Mouse (Mus musculus) embryonic facial prominence, embryonic 11.5 days (tissue): ENCODE data around the gene Gnb1. TPM values are rescaled to one million over a fixed set of nuclear protein-coding genes. Genes with fewer than 3 reads are reported as not detected.

Source experiments
- ATAC-seq: fragments of 200-750 bp; cut with Nextera tagmentation; replicated peaks from 2 replicates; pipeline ENCODE4 v1.8.0; 2017; ENCODE audit warnings: low read depth; ENCODE audit not compliant: insufficient number of reproducible peaks, low FRiP score, low TSS enrichment
- DNase-seq: peaks from one replicate; pipeline ENCODE4 v3.0.0-alpha.2; 2015; ENCODE audit warnings: low spot score
- H3K27ac ChIP-seq: fragments of 300-500 bp; sonication (generic); replicated peaks from 2 replicates; pipeline ENCODE4 v1.5.1; 2014; ENCODE audit warnings: mild to moderate bottlenecking, low read depth, low read length, control low read depth
- H3K27me3 ChIP-seq: fragments of 300-500 bp; sonication (generic); 2 replicates; pipeline ENCODE4 v1.6.1; 2014; ENCODE audit warnings: mild to moderate bottlenecking, low read length, moderate library complexity, mixed read lengths; ENCODE audit not compliant: control insufficient read depth, insufficient read depth
- H3K36me3 ChIP-seq: fragments of 300-500 bp; sonication (generic); replicated peaks from 2 replicates; pipeline ENCODE4 v1.6.1; 2014; ENCODE audit warnings: low read depth, mild to moderate bottlenecking, low read length, moderate library complexity, mixed read lengths; ENCODE audit not compliant: control insufficient read depth, insufficient read depth
- H3K4me1 ChIP-seq: fragments of 300-500 bp; sonication (generic); 2 replicates; pipeline ENCODE4 v1.6.1; 2014; ENCODE audit warnings: low read length, mixed read lengths; ENCODE audit not compliant: control insufficient read depth, insufficient read depth
- H3K4me2 ChIP-seq: fragments of 300-500 bp; sonication (generic); 2 replicates; pipeline ENCODE4 v1.6.1; 2014; ENCODE audit warnings: low read depth, mild to moderate bottlenecking, control low read depth, low read length, moderate library complexity
- H3K4me3 ChIP-seq: fragments of 300-500 bp; sonication (generic); 2 replicates; pipeline ENCODE4 v1.5.1; 2014; ENCODE audit warnings: low read depth, low read length, control low read depth
- H3K9ac ChIP-seq: fragments of 300-500 bp; sonication (generic); replicated peaks from 2 replicates; pipeline ENCODE4 v1.6.1; 2014; ENCODE audit warnings: mild to moderate bottlenecking, control low read depth, low read length
- H3K9me3 ChIP-seq: fragments of 300-500 bp; sonication (generic); replicated peaks from 2 replicates; pipeline ENCODE4 v1.6.1; 2016; ENCODE audit warnings: mild to moderate bottlenecking, low read length, inconsistent platforms, mixed read lengths; ENCODE audit not compliant: control insufficient read depth
- WGBS: fragments of 180-500 bp; shearing (Covaris S2); extraction: QIAGEN DNeasy Blood & Tissue Kit; methylation state at CpG from one replicate; pipeline ENCODE4 v1.1.7; 2014; 5-methylcytosine and 5-hydroxymethylcytosine counted together
- polyA plus RNA-seq: library from polyadenylated mRNA; unstranded; fragments of >200 nt; fragmentation: Nextera tagmentation; extraction: Ambion mirVana; gene quantifications from 2 replicates; pipeline ENCODE4 v1.2.1, GENCODE M21; 2014

Gene Gnb1
- polyA plus RNA-seq, 1 experiment from 2014 or later = 691 TPM

GRCm38 (mm10) chr4:155466080-155466479, 25.1 kb upstream of the Gnb1 start:
- WGBS = 91% methylated on average over 5 of the region's 5 CpGs
- Histone ChIP-seq H3K9ac (no peak overlapping the region), H3K9me3 (no peaks in the 10 kb centered on the region), H3K4me1 (no peaks in the 10 kb centered on the region; the same call in 1 of the 2 replicates), H3K36me3 (no peaks in the 10 kb centered on the region), H3K27me3 (peaks cover 2% of the 10 kb centered on the region; the same call in 1 of the 2 replicates), H3K4me2 (no peak overlapping the region), H3K27ac (no peak overlapping the region), H3K4me3 (no peak overlapping the region)
- no peak for ATAC-seq
- DNase-seq = no peak

GRCm38 (mm10) chr4:155467237-155468010, 23.7 kb upstream of the Gnb1 start:
- DNase-seq = no peak
- WGBS = 77% methylated on average over 13 of the region's 13 CpGs

GRCm38 (mm10) chr4:155468952-155469351, 22.2 kb upstream of the Gnb1 start, which contains the start of gene Tmem52:
TSS of gene Tmem52 (plus strand) at chr4:155469114.
- Histone ChIP-seq H3K4me1 (no peaks in the 10 kb centered on the region; the same call in 1 of the 2 replicates), H3K4me3 (no peak within 1 kb of the TSS), H3K36me3 (no peaks in the 10 kb centered on the region), H3K27me3 (peaks cover 2% of the 10 kb centered on the region; the same call in 1 of the 2 replicates), H3K27ac (no peak within 1 kb of the TSS), H3K9me3 (no peaks in the 10 kb centered on the region), H3K4me2 (peak within 1 kb of the TSS; percentile 32), H3K9ac (peak within 1 kb of the TSS; percentile 18; the same call in 1 of the 2 replicates)
- ATAC-seq (no peak), DNase-seq (peak; percentile 62)
- 12% methylated on average over 21 of the region's 21 CpGs for WGBS

More at GRCm38 (mm10) chr4:155467237-155468010, 23.7 kb upstream of the Gnb1 start:
- Histone ChIP-seq H3K9ac (no peak overlapping the region), H3K9me3 (no peaks in the 10 kb centered on the region), H3K27me3 (peaks cover 2% of the 10 kb centered on the region; the same call in 1 of the 2 replicates), H3K4me3 (no peak overlapping the region), H3K4me1 (no peaks in the 10 kb centered on the region; the same call in 1 of the 2 replicates), H3K4me2 (no peak overlapping the region), H3K36me3 (no peaks in the 10 kb centered on the region), H3K27ac (no peak overlapping the region)
- ATAC-seq = no peak

GRCm38 (mm10) chr4:155469590-155470262, 21.4 kb upstream of the Gnb1 start:
- H3K4me2 ChIP-seq = no peak overlapping the region
- H3K27ac ChIP-seq = no peak overlapping the region
- DNase-seq (no peak), ATAC-seq (no peak)
- peaks cover 2% of the 10 kb centered on the region; the same call in 1 of the 2 replicates for H3K27me3 ChIP-seq
- H3K4me1 ChIP-seq = no peaks in the 10 kb centered on the region; the same call in 1 of the 2 replicates
- H3K9ac ChIP-seq = no peak overlapping the region
- WGBS = 82% methylated on average over 18 of the region's 18 CpGs
- no peaks in the 10 kb centered on the region for H3K36me3 ChIP-seq
- no peak overlapping the region for H3K4me3 ChIP-seq
- no peaks in the 10 kb centered on the region for H3K9me3 ChIP-seq

GRCm38 (mm10) chr4:155470263-155470953, 20.8 kb upstream of the Gnb1 start:
- H3K36me3 ChIP-seq = no peaks in the 10 kb centered on the region
- H3K9me3 ChIP-seq = no peaks in the 10 kb centered on the region
- H3K4me2 ChIP-seq = no peak overlapping the region
- no peaks in the 10 kb centered on the region; the same call in 1 of the 2 replicates for H3K4me1 ChIP-seq
- ATAC-seq (no peak), DNase-seq (no peak)
- no peak overlapping the region for H3K4me3 ChIP-seq
- 88% methylated on average over 16 of the region's 16 CpGs for WGBS
- H3K9ac ChIP-seq = no peak overlapping the region
- no peak overlapping the region for H3K27ac ChIP-seq
- peaks cover 2% of the 10 kb centered on the region; the same call in 1 of the 2 replicates for H3K27me3 ChIP-seq

GRCm38 (mm10) chr4:155470997-155471396, 20.2 kb upstream of the Gnb1 start:
- 84% methylated on average over 7 of the region's 7 CpGs for WGBS
- H3K27me3 ChIP-seq = peaks cover 2% of the 10 kb centered on the region; the same call in 1 of the 2 replicates
- no peaks in the 10 kb centered on the region for H3K36me3 ChIP-seq
- H3K4me1 ChIP-seq = no peaks in the 10 kb centered on the region; the same call in 1 of the 2 replicates
- no peak for ATAC-seq
- no peak overlapping the region for H3K4me3 ChIP-seq
- no peak overlapping the region for H3K9ac ChIP-seq
- no peak overlapping the region for H3K27ac ChIP-seq
- no peaks in the 10 kb centered on the region for H3K9me3 ChIP-seq
- no peak overlapping the region for H3K4me2 ChIP-seq
- no peak for DNase-seq

GRCm38 (mm10) chr4:155471406-155471805, 19.8 kb upstream of the Gnb1 start:
- H3K4me1 ChIP-seq = no peaks in the 10 kb centered on the region; the same call in 1 of the 2 replicates
- no peak overlapping the region for H3K4me3 ChIP-seq
- H3K36me3 ChIP-seq = no peaks in the 10 kb centered on the region
- H3K4me2 ChIP-seq = no peak overlapping the region
- no peaks in the 10 kb centered on the region for H3K9me3 ChIP-seq
- WGBS = 82% methylated on average over 7 of the region's 7 CpGs
- H3K27me3 ChIP-seq = peaks cover 2% of the 10 kb centered on the region; the same call in 1 of the 2 replicates
- DNase-seq (no peak), ATAC-seq (no peak)
- no peak overlapping the region for H3K27ac ChIP-seq
- no peak overlapping the region for H3K9ac ChIP-seq
